Mouse (Mus musculus) v-Abl transformed pro-B cells (cell line): ENCODE measurements around the gene Ak2.

Experiments
- in situ Hi-C, 2 experiments: fragments of 400-800 bp; cut with MboI; formaldehyde crosslinking; loops; one replicate each; pipeline ENCODE4 v1.15.1; 2025; ENCODE audit not compliant: unreplicated experiment in 2 of 2

Ak2 gene

DNA sequence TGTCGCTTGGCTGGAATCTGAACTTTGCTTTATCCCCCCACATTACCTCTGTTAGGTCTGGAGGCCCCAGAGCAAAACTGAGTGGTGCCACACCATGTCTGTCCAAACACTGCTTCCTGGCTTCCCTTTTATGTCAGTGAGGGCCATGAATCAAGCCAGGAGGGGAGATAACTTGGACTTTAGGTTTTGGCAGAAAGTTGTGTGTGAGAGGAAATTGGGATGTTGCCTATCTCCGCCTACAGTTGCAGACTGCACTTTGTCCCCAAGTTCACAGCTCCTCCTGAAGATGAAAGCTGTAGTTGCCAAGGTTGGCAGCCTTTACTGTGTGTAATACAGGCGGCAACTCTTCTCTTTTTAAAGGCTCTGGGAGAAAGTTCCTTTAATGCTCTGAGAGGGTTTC is 9.0 kb downstream of the Ak2 start:
- in situ Hi-C loops: no loop called here

DNA sequence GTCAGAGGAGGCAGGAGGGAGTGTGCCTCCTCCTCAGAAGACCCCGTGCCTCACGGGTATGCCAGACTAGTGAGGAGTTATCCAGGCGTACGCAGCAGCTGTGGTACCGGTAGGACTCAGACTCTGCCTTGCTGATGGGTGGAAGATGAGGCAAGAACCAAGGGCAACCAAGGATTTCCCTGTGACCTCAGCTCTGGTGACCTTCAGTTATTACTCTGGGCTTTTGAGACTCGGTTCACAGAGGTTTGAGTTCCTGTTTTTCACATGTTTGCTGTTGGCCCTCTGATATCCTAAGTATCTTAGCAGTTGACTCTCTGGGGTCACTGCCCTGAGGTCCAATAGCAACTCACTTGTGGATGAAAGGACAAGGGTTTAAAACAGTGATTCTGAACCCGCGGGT is 12.0 kb downstream of the Ak2 start:
- in situ Hi-C loops: no loop called here

DNA sequence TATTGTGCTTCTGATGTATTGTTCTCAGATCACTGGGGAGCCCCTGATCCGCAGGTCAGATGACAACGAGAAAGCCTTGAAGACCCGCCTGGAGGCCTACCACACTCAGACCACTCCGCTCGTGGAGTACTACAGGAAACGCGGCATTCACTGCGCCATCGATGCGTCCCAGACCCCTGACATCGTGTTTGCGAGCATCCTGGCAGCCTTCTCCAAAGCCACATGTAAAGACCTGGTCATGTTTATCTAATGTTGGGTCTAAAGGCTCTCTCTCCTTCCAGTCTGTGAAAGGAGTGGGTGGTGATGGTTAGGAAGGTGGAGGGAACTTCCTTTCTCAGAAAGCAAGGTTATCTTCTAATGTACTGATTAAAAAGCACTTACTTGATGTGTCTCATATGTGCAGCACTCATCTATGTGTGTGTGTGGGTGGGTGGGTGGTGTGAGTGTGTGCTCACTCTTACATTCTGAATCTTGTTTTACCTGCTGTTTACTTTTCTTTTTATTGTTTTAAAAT is 16.3 kb downstream of the Ak2 start:
- in situ Hi-C loops: no loop called here

DNA sequence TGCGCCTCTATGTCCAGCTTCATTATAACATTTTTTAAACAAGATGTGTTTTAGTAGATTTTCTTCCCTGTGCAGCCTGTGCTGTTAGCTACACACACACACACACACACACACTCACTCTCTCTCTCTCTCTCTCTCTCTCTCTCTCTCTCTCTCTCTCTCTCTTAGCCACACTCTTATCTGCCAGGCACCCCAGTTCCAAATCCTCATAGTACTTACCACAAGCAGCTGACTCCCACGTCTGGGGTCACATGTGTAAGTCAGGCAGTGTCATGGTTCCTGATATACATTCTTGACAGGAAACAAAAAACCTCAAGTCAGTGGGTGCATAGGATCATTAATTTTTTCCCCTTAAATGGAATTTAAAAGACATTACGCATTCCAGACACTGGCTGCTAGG is 16.9 kb downstream of the Ak2 start:
- in situ Hi-C loops: no loop called here

DNA sequence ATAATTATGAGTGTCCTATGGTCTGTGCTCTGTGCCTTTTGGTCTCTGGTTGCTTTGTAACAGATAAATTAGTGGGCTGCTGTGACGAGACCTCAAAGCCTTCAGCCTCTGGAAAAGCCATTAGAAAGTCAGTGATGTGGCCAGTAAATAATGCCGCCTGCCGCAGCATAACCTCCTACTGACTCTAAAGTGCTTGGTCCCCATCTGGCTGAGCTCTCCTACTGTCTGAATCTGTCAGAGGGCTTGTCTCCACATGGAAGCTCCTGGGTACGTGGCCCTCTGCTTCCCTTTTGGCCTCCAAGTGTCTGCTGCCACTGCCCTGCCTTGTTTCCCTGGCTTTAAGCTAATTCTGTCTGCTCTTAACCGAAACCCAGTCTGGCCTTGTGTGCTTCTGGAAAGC is 17.8 kb downstream of the Ak2 start:
- in situ Hi-C loops: no loop called here

DNA sequence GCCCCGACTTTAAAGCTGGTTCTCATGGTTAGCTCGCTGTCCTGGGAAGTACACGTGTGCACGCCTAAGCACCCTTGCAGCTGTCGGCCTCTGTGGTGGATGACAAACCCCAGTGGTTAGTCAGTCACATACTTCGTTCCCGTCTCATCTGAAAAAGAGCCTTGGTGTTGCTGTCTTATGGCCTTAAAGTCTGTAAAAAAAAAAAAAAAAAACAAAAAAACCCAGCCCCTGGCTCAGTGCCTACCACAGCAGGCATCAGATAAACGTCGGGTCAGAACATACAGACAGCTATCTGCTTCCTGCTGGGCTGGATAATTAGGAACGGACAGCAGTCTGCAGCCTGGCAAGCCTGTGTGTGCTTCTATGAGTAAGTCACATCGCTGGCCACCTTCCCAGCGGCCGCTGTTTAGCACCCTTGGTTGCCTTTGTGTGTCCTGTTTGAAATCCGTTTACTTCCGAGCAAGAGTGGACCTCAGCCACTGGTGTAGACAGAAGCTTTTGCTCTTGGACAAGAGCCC is 19.9 kb downstream of the Ak2 start:
- in situ Hi-C loops: no loop called here

DNA sequence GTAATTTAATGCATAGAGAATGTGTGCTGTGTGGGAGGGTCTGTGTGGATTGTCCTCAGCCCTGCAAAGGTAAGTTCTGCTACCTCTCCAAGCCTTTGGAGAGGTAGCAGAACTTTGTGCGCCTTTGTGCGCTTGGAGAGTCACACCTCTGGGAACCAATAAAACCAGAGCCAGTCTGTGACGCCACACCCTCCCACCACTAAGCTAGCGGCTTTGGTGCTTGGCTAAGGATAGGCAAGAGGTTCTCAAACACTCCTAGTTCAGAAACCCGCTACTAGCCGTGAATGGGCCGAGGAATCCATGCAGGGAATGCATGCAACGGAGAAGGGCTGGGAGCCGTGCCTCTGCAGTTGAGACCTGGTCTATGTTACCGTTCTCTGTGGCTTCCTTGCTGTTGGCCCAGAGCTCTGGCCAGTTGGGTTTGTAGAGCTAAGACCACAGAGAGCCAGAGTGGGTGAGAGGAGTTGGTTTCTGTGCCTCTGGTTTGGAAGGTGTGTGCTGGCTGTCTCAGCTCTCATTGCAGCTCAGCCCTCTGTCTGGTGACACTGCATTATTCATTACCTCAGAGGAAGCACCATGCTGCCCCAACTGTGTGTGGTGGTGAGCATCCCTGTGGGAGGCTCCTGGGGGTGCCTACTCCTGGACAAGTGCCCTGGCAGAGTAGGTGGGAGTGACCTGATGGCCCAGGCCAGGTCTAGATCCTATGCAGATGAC is 21.6 kb downstream of the Ak2 start:
- in situ Hi-C loops: no loop called here

DNA sequence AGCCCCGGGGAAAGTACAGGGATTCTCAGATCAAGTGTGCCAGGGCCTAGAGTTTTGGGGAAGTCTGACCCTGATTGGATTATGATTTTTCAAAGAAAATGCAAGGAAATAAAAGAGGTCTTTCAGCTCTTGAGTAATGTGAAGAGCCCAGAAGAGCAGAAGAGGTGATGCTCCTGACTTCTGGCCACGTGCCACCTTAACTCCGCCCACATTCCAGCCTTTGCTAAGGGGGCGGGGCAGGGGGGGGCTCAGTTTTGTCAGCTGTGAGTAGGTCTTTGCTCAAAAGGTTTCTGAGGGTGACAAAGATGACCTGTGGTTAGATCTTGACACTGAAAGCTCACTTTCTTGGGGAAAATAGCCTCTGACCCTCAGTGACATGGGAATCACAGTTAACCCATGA is 24.6 kb downstream of the Ak2 start:
- in situ Hi-C loops: loop anchor here (5.0 kb wide), 3 partner anchors 34 to 46 kb away; no protein-coding TSS in a partner anchor

DNA sequence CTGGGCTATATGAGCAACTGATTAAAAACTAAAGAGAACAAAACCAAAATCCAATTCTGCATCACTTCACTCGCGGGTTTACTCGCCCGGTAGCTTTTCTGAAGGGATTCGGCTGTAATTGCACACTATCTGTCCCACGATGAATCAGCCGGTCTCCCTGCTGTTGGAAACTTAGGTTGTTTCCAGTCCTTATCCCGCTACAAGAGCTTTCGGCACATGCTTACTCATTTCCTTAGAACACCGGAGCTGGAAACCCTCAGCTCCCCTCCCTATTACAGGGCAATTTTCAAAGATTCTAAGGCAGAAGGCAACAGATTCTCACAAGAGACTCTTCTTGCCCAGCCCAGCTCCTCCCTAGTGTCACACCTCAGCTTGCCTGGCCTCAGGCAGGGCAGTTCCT is 25.4 kb downstream of the Ak2 start:
- in situ Hi-C loops: loop anchor here (5.0 kb wide), 3 partner anchors 35 to 45 kb away; no protein-coding TSS in a partner anchor

DNA sequence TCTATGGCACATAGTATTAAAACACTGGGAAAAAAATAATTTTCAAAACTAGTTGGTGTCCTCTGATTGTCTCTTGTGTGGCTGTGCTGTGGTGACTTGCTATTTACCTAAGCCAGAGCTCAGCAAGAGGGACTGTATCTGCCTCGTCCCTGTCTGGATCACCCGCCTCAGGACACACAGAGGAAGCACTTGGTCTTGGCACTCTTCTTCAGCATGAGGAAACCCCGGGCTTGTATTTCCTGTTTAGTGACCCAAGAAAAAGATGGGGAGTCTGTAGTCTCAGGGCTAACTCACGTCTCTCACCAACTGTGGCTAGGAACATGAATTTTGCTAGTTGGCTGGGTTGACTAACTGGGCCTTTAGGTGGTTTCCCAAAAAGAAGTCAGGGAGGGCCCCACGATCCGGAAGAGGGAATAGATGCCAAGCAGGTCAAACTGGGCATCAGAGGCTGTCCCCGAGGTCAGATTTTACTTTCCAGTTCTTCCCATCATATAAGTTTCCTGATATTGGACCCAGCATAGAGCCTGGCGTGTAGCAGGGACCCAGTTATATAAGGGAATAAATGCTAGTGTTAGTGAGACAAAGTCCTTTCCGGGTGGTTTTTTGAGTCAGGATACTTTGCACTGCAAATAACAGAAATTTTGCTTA is 27.2 kb downstream of the Ak2 start:
- in situ Hi-C loops: loop anchor here (5.0 kb wide), 3 partner anchors 37 to 43 kb away; no protein-coding TSS in a partner anchor

DNA sequence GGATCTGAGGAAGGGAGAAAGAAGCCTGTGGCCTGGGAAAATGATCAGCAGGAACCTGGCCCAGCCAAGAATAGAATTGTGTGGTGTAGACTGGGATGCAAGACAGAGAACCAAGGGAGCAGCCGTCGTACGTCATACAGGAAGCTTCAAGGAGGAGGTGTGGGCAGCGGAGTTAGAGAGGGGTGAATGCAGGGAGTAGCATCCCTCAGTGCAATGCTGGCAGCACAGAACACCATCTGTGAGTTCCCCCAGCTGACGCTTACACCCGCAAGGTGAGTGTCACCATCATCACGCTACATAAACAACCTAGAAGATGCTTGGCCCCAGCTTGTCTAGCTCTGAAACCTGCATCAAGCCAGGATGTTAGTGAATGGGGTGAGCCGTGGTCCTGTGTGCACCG is 28.0 kb downstream of the Ak2 start:
- in situ Hi-C loops: loop anchor here (5.0 kb wide), 3 partner anchors 37 to 43 kb away; no protein-coding TSS in a partner anchor

DNA sequence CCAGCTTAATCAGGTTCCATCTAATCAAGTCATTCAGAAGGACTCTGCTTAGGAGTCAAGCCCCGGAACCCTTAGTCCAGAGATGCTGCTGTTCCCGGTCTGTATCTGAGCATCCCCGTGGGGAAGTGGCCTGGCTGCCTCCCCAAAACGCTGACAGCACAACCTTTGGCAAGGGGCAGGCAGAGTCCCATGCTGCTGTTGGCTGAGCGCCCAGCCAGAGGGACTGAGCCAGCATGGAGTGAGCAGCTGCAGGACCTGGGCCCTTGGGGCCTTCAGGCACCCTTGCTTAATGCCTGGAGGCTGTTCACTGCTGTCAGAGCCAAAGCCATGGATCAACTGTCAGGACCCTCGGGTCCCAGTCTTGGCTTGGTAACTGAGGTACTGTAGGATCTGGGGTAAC is 28.7 kb downstream of the Ak2 start:
- in situ Hi-C loops: no loop called here

DNA sequence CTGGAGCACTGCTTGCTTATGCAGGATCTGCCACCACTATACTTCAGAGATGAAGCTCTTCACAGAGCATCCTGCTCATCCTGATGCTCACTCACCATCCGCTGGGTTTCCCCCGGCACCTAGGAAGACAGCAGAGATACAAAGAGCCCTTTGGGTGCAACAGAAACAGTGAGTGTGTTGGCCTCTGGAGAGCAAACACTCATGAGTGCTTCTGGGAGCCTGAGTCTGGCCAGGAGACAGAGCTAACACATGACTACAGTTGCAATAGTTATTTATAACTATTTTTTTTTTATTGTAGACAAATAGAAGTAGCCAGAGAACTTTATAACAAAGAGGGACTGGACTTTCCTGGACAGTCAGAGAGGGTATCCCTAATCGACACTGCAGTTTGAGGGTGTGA is 29.7 kb downstream of the Ak2 start:
- in situ Hi-C loops: no loop called here

DNA sequence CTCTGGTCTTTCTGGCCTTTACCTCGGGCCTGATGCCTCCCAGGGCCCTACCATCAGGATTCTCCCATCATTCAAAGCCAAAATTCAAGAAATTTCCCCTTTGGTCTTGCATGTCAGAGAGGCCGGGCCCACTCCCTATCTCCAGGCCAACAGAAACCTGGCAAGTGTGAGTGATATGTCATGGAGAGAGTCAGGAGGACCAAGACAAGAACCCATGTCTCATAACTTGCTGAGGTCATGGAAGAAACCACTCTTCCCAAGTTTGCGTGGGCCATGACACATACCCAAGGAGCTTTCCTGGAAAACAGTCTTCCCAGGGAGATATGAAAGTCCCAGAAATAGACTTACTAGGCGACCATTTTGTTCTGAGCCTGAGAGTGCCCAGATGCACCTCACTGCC is 30.1 kb downstream of the Ak2 start:
- in situ Hi-C loops: no loop called here

DNA sequence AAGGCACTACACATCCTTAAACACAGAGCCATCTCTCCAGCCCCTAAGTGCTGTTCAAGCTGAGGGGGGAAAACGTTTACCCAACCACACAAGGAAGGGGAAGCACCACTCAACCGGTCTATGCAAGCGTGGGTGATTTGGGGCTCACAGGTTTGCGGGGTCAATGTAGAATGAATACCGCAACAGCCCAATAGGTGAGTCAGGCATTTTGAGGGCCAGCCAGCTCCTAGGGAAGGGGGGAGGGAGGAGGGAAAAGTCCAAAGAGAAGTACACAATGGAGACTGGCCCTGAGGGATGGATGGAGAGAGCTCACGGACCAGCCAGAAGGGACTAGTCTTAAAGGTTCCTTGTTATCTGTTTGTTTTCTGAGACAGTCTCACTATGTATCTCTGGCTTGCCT is 32.1 kb downstream of the Ak2 start:
- in situ Hi-C loops: no loop called here

DNA sequence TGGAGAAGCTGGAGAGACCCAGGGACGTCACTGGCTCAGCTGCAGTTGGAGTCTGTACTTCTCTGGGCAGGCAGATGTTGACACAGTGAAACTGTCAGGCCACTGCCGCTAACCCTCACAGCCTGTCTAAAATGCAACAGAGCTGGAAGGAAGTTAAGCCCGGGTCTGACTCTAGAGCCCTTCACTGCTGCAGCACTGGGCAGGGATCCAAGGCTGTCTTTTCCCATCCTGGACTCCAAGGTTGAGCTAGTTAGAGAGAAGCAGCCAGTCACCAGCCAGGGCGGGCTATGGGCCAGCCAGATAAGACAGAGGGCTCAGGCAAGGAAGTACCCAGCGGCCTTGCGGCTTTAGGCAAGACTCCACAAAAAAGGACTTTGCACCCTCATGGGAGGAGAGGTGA is 33.0 kb downstream of the Ak2 start:
- in situ Hi-C loops: no loop called here

DNA sequence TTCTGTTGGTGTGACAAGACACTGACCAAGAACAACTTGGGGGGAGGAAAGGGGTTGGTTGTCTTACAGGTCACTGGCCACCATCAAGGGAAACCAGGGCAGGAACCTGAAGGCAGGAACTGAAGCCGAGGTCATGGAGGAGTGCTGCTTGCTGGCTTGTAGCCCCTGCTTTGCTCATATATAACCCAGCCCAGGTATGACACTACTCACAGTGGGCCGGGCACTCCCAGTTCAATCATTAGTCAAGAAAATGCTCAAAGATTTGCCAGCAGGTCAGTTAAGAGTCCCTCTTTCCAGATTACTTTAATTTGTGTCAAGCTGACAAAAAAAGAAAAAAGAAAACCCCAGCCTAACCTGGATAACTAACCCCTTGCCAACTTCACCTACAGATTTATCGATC is 33.9 kb downstream of the Ak2 start:
- in situ Hi-C loops: no loop called here

DNA sequence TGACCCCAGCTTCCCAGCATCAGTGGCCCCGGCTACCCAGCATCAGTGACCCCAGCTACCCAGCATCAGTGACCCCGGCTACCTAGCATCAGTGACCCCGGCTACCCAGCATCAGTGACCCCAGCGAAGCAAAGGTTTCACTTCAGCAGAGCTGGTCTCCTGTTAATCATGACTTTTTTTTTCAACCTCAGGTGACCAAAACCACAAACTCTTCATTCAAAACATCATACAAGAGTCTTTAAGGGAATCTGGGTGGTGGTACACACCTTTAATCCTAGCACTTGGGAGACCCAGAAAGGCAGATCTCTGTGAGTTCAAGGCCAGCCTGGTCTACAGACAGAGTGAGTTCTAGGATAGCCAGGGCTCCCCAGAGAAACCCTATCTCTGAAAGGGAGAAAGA is 39.0 kb downstream of the Ak2 start:
- in situ Hi-C loops: loop anchor here in 1 of 2 experiments (5.0 kb wide), 1 partner anchor 37 kb away; no protein-coding TSS in a partner anchor

DNA sequence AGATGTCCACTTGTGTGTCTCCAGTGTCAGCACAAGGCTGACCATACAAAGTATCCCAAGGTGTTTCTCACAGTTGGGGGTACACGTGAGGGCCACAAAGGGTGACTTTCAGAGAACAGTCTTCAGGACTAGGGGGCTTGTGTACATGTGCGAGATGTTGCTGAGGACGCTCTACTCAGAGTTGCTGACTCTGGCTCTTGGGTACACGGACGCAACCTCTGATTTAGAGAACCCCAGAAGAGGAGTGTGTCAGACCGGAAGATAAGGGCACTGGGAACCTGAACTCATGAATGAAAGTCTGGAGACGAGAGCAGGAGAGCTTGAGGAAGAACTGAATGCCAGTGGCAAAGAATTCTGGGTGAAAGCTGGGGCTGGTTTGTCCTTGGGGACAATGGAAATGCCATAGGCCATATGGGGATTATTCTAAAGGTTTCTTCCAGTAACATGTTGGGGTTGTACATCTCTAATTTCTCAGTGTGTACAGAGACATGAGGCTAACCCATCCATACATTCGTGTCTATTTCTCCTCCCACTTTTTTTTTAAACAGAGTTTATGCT is 39.7 kb downstream of the Ak2 start:
- in situ Hi-C loops: loop anchor here in 1 of 2 experiments (5.0 kb wide), 1 partner anchor 36 kb away; no protein-coding TSS in a partner anchor

DNA sequence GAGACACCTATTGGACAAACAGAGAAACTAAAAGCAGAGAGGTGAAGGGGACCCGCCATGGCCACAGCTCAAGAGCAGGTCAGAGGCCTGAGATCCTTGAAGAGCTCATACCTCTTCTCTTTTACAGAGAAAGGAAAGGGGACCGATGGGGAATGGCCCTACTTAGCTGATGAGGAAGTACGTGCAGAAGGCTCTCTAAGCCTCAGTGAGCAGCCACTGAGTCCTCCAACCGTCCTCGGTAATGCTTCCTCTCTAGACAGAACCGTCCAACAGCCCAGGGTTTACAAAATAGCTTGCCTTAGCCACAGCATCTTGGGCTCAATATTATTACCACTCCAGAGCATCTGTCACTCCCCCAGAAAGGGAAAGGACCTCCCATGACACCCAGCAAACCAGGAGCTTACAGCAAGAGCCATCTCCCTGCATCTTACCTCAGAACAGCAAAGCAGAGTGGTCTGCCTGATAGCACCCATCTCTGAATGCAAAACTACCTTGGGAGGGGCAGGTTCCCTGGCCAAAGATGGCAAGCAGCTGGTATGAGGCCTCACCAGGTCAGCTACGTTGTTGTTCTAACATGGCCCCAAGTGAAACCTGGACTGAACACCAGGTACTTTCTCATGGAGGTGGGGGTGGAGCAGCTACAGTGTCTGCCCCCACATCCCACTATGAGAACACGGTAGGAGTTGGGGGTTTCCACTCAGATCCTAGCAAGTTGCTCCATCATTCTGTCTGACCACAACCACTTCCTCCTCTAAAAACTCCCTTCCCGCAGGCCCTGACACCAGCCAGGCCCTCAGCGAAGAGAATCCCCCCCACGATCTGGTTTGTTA is 40.6 kb downstream of the Ak2 start:
- in situ Hi-C loops: loop anchor here in 1 of 2 experiments (5.0 kb wide), 1 partner anchor 35 kb away; no protein-coding TSS in a partner anchor
